Mouse (Mus musculus): ENCODE measurements around the gene Ednra.

Ednra gene

GRCm38 (mm10) chr8:77733792-77734191 is 9.5 kb upstream of the Ednra start:
- Histone ChIP-seq H3K27me3 (ENCODE audit: insufficient read depth, low read length) (no peaks in the 10 kb centered on the region), H3K4me3 (replicated peaks; ENCODE audit: low read length) (no peak overlapping the region), H3K4me1 (replicated peaks; ENCODE audit: low read depth, low read length) (no peaks in the 10 kb centered on the region), H3K9me3 (ENCODE audit: low read length) (peaks cover 21% of the 10 kb centered on the region), H3K36me3 (ENCODE audit: insufficient read depth, low read length) (no peaks in the 10 kb centered on the region)
- no peak for TF ChIP-seq NANOG (IDR thresholded peaks at IDR 0.05; ENCODE audit: borderline replicate concordance, low read length)

- Histone ChIP-seq H3K4me3 (replicated peaks; ENCODE audit: low read length) (no peak overlapping the region), H3K4me1 (replicated peaks; ENCODE audit: low read depth, low read length) (no peaks in the 10 kb centered on the region), H3K9me3 (ENCODE audit: low read length) (peaks cover 21% of the 10 kb centered on the region), H3K27me3 (ENCODE audit: insufficient read depth, low read length) (no peaks in the 10 kb centered on the region), H3K36me3 (ENCODE audit: insufficient read depth, low read length) (no peaks in the 10 kb centered on the region)
- TF ChIP-seq CTCF (conservative IDR thresholded peaks at IDR 0.05; ENCODE audit: low read length) = no peak
- TF ChIP-seq NANOG (IDR thresholded peaks at IDR 0.05; ENCODE audit: borderline replicate concordance, low read length) = no peak
- TF ChIP-seq POU5F1 (IDR thresholded peaks at IDR 0.05; ENCODE audit: borderline replicate concordance, low read length) = no peak
Measured at GRCm38 (mm10) chr8:77732964-77733363, 8.7 kb upstream of the Ednra start.

- Histone ChIP-seq H3K9me3 (ENCODE audit: low read length) (no peaks in the 10 kb centered on the region), H3K27me3 (ENCODE audit: insufficient read depth, low read length) (peaks cover 34% of the 10 kb centered on the region), H3K4me1 (replicated peaks; ENCODE audit: low read depth, low read length) (peaks cover 11% of the 10 kb centered on the region), H3K36me3 (ENCODE audit: insufficient read depth, low read length) (no peaks in the 10 kb centered on the region), H3K4me3 (replicated peaks; ENCODE audit: low read length) (no peak overlapping the region)
- TF ChIP-seq NANOG (IDR thresholded peaks at IDR 0.05; ENCODE audit: borderline replicate concordance, low read length) = no peak
- no peak for TF ChIP-seq CTCF (conservative IDR thresholded peaks at IDR 0.05; ENCODE audit: low read length)
- TF ChIP-seq POU5F1 (IDR thresholded peaks at IDR 0.05; ENCODE audit: borderline replicate concordance, low read length) = no peak
Measured at GRCm38 (mm10) chr8:77725406-77725805, 1.1 kb upstream of the Ednra start.

- peaks cover 11% of the 10 kb centered on the region for H3K4me1 ChIP-seq (replicated peaks; ENCODE audit: low read depth, low read length)
- no peak for TF ChIP-seq POU5F1 (IDR thresholded peaks at IDR 0.05; ENCODE audit: borderline replicate concordance, low read length)
- TF ChIP-seq CTCF (conservative IDR thresholded peaks at IDR 0.05; ENCODE audit: low read length) = no peak
- no peak for TF ChIP-seq NANOG (IDR thresholded peaks at IDR 0.05; ENCODE audit: borderline replicate concordance, low read length)
- peak overlapping the region; percentile 76 for H3K4me3 ChIP-seq (replicated peaks; ENCODE audit: low read length)
- H3K9me3 ChIP-seq (ENCODE audit: low read length) = no peaks in the 10 kb centered on the region
- peaks cover 34% of the 10 kb centered on the region for H3K27me3 ChIP-seq (ENCODE audit: insufficient read depth, low read length)
- H3K36me3 ChIP-seq (ENCODE audit: insufficient read depth, low read length) = no peaks in the 10 kb centered on the region
Measured at GRCm38 (mm10) chr8:77723534-77724045, 674 bp downstream of the Ednra start.

- Histone ChIP-seq H3K9me3 (ENCODE audit: low read length) (no peaks in the 10 kb centered on the region), H3K4me1 (replicated peaks; ENCODE audit: low read depth, low read length) (peaks cover 11% of the 10 kb centered on the region), H3K4me3 (replicated peaks; ENCODE audit: low read length) (no peak overlapping the region), H3K36me3 (ENCODE audit: insufficient read depth, low read length) (no peaks in the 10 kb centered on the region), H3K27me3 (ENCODE audit: insufficient read depth, low read length) (peaks cover 34% of the 10 kb centered on the region)
- TF ChIP-seq NANOG (IDR thresholded peaks at IDR 0.05; ENCODE audit: borderline replicate concordance, low read length) (no peak), POU5F1 (IDR thresholded peaks at IDR 0.05; ENCODE audit: borderline replicate concordance, low read length) (no peak), CTCF (conservative IDR thresholded peaks at IDR 0.05; ENCODE audit: low read length) (no peak)
Measured at GRCm38 (mm10) chr8:77723018-77723417, 1.2 kb downstream of the Ednra start.

GRCm38 (mm10) chr8:77718933-77719332 is 5.3 kb downstream of the Ednra start:
- Histone ChIP-seq H3K4me3 (replicated peaks; ENCODE audit: low read length) (no peak overlapping the region), H3K36me3 (ENCODE audit: insufficient read depth, low read length) (no peaks in the 10 kb centered on the region), H3K4me1 (replicated peaks; ENCODE audit: low read depth, low read length) (peaks cover 7% of the 10 kb centered on the region), H3K27me3 (ENCODE audit: insufficient read depth, low read length) (peaks cover 20% of the 10 kb centered on the region), H3K9me3 (ENCODE audit: low read length) (no peaks in the 10 kb centered on the region)
- no peak for TF ChIP-seq POU5F1 (IDR thresholded peaks at IDR 0.05; ENCODE audit: borderline replicate concordance, low read length)
- no peak for TF ChIP-seq CTCF (conservative IDR thresholded peaks at IDR 0.05; ENCODE audit: low read length)
- no peak for TF ChIP-seq NANOG (IDR thresholded peaks at IDR 0.05; ENCODE audit: borderline replicate concordance, low read length)

GRCm38 (mm10) chr8:77717036-77717435 is 7.2 kb downstream of the Ednra start:
- Histone ChIP-seq H3K27me3 (ENCODE audit: insufficient read depth, low read length) (peaks cover 6% of the 10 kb centered on the region), H3K36me3 (ENCODE audit: insufficient read depth, low read length) (no peaks in the 10 kb centered on the region), H3K4me3 (replicated peaks; ENCODE audit: low read length) (no peak overlapping the region), H3K4me1 (replicated peaks; ENCODE audit: low read depth, low read length) (no peaks in the 10 kb centered on the region), H3K9me3 (ENCODE audit: low read length) (no peaks in the 10 kb centered on the region)
- TF ChIP-seq POU5F1 (IDR thresholded peaks at IDR 0.05; ENCODE audit: borderline replicate concordance, low read length) = no peak
- no peak for TF ChIP-seq NANOG (IDR thresholded peaks at IDR 0.05; ENCODE audit: borderline replicate concordance, low read length)
- TF ChIP-seq CTCF (conservative IDR thresholded peaks at IDR 0.05; ENCODE audit: low read length) = no peak

- no peaks in the 10 kb centered on the region for H3K9me3 ChIP-seq (ENCODE audit: low read length)
- H3K27me3 ChIP-seq (ENCODE audit: insufficient read depth, low read length) = 0 out of 2 replicates have a peak, but pooled peaks cover 3% of the 10 kb centered on the region
- H3K4me1 ChIP-seq (replicated peaks; ENCODE audit: low read depth, low read length) = no peaks in the 10 kb centered on the region
- H3K4me3 ChIP-seq (replicated peaks; ENCODE audit: low read length) = no peak overlapping the region
- TF ChIP-seq CTCF (conservative IDR thresholded peaks at IDR 0.05; ENCODE audit: low read length) (no peak), POU5F1 (IDR thresholded peaks at IDR 0.05; ENCODE audit: borderline replicate concordance, low read length) (no peak), NANOG (IDR thresholded peaks at IDR 0.05; ENCODE audit: borderline replicate concordance, low read length) (no peak)
- no peaks in the 10 kb centered on the region for H3K36me3 ChIP-seq (ENCODE audit: insufficient read depth, low read length)
Measured at GRCm38 (mm10) chr8:77714455-77714854, 9.8 kb downstream of the Ednra start.

GRCm38 (mm10) chr8:77713688-77714087 is 10.6 kb downstream of the Ednra start:
- H3K36me3 ChIP-seq (ENCODE audit: insufficient read depth, low read length) = no peaks in the 10 kb centered on the region
- no peak for TF ChIP-seq CTCF (conservative IDR thresholded peaks at IDR 0.05; ENCODE audit: low read length)
- TF ChIP-seq NANOG (IDR thresholded peaks at IDR 0.05; ENCODE audit: borderline replicate concordance, low read length) = no peak
- no peak for TF ChIP-seq POU5F1 (IDR thresholded peaks at IDR 0.05; ENCODE audit: borderline replicate concordance, low read length)
- H3K27me3 ChIP-seq (ENCODE audit: insufficient read depth, low read length) = 0 out of 2 replicates have a peak, but pooled peaks cover 3% of the 10 kb centered on the region
- no peaks in the 10 kb centered on the region for H3K9me3 ChIP-seq (ENCODE audit: low read length)
- H3K4me3 ChIP-seq (replicated peaks; ENCODE audit: low read length) = no peak overlapping the region
- no peaks in the 10 kb centered on the region for H3K4me1 ChIP-seq (replicated peaks; ENCODE audit: low read depth, low read length)

Data from E14TG2a.4 (cell line).